Mouse (Mus musculus) cerebellum, adult 11-12 months (tissue): ENCODE data around the gene Nme9.

Source experiments
- DNase-seq: peaks from one replicate; pipeline ENCODE4 v3.0.0; 2022

Gene Nme9

GRCm38 (mm10) chr9:99451161-99451560, at the start of gene Nme9:
Gene Nme9, plus strand, starts transcription at chr9:99451475.
- DNase-seq = no peak

GRCm38 (mm10) chr9:99409280-99409679, 42.0 kb upstream of the Nme9 start:
- DNase-seq = no peak

DNA sequence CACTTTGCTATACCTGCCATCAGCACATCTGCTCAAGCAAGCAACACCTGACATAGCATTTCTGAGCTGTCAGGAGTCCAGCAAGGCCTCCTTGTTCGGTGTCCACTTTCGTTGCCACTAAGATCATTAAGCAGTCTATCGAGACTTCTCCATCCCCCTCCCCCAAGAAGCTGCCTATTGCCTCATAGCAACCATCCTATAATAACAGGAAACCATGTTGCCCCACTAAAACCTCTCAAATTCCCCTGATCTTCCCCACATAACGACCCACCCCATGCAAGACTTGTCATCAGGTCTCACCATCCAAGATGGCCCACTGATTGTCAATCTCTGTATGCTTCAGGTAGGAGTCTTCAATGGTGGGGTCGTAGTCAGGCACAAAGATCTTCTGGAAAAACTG, 40.2 kb upstream of the Nme9 start:
- DNase-seq = no peak

- no peak for DNase-seq
Observed at GRCm38 (mm10) chr9:99411785-99412184, 39.5 kb upstream of the Nme9 start.

DNA sequence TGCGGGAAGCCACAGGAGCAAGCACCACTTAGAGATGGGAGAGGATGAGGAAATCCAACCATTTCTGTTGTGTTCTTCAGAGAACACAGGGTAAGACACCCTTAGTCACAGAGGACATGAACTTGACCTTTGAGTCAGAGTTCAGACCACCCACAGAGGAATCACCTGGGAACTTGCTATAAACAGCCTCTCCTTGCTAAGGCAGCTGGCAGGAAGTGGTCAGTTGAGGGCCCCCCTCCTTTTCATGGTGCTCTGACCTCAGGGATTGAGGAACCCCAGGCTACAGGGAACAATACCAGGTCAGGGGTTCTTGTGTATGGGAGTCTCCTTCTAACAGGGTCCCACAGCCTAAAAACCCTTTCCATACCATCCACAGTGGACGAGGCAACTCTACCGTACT, 34.5 kb upstream of the Nme9 start:
- no peak for DNase-seq

DNA sequence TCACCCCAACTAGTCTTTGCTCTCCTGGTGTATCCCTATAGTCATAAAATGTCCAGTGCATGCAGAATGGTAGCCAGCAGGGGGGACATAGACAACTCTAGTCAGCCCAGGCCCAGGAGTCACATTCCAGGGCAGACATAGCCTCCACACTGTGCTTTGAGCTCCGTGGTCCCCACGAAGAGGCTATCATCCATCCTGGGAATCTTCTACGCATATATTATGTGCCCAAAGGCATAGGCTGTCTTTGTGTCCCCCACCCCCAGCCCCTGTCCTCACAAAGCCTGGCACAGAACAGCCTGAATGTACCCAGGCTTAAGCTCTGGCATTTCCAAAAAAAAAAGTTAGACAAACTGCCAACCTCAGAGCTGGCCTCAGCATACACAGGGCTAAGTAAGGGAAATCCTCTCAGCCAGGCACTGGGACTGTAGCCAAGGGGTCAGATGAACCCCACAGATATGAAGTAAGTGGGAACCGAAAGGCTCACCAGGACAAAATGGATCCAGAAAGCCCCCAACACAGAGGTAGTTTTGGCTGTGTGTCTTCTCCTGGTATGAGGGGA, 33.9 kb upstream of the Nme9 start:
- no peak for DNase-seq

DNA sequence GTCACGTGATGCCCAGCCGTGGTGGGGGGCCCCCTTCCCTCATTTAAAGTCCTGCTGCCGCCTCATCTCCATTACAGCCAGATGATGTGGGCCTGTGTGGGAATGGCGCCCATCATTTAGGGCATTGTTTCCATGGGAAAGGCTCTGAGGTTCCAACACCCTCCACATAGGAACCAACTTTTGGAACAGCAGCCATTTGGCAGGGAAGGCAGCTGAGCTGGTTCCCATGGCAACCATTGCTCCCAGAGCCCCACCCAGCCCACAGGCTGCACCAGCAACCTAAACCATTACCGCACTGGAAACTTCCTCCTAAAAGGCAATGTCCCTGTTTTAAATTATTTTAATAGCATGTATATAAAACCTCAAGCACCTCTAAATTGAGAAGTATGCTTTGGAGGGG, 32.9 kb upstream of the Nme9 start:
- peak; percentile 22 for DNase-seq

GRCm38 (mm10) chr9:99419951-99420701, 31.1 kb upstream of the Nme9 start:
- DNase-seq = no peak

DNA sequence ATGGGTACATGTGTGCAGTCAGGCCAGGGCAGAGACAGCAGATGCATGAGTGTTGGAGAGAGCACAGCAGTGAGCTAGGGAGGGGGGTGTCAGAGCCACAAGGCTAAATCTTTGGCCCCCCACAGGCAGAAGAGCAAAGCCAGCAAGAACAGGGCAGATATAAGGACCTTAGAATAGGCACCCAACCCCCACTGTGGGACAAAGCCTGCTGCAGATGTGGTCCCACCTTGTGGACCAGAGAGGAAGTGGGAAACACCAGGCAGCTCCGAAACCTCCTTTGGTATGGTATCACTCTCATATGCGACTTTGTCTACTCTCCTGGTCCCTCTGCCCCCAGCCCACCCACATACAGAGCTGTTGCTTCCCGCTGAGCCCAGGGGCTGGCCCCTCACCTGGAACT, 29.4 kb upstream of the Nme9 start:
- DNase-seq = no peak

DNA sequence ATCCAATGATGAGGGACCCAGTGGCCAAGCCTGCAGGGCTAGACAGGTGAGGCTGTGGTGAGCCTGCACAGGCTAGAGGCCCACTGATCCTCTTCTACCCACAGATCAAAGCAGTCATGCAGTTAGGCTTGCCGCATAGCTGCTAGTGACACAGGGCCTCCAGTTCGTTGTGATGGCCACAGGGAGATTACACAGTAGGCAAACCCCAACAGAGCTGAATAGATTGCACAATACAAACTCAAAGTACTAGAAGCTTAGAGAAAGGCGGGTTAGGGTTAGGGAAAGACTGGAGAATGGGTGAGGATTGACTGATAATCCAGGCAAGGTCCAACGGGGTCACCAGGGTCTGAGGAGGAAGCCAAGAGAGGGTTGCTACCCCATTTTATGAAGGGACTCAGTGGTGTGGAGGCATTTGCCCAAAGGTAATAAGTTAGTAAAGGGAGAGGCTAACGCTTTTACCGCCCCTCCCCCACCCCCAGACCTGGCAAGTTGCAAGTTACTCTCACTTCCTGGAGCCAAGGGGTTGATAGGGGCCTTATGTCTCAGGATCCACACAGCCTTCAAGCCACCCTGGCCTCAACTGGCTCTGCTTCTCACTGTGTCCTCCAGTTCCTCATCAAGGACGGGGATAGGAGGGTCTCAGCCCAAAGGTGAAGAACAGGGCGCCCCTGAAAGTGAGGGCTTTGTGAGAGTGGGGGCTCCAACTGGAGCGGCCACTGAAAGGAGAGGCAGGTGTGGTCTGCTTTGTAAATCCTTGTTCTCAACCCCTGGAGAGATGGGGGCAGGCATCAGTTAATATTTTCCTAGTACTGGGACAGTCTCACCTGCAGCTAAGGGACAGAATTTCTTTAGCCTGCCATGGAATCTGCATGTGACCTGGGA, 27.3 kb upstream of the Nme9 start:
- no peak for DNase-seq

DNA sequence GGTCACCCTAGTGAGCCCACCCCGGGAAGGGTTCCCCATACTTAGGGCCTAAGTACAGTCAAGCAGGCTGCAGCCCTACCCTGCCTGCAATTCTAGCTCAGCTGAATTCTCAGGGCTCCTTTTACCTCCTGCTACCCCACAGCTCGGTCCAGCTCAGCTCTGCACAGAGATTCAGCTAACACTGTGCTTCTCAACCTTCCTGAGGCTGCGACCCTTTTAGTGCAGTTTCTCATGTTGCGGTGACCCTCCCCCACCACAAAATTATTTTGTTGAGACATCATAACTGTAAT, 26.8 kb upstream of the Nme9 start:
- DNase-seq = no peak

DNA sequence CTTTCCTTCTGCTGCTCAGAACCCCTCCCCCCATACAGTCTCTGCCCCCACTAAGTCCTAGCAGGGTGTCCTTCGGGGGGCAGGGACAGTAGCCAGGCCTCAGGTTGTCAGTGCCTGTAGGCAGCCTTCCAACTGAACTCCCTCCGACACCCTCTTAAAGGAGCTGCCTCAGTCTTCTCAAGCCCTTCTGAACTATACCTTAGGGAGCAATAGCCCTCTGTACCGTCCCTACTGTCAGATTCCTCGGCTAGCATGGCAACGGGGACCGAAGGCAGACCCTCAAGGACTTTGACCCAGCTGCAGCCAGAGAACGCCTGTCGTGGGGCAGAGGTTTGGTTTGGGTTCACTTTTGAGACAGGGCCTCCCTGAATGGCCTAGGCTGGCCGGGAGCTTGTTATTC, 26.0 kb upstream of the Nme9 start:
- no peak for DNase-seq

GRCm38 (mm10) chr9:99428601-99429331, 22.5 kb upstream of the Nme9 start:
- DNase-seq = no peak

- no peak for DNase-seq
Observed at GRCm38 (mm10) chr9:99429845-99430244, 21.4 kb upstream of the Nme9 start.

- no peak for DNase-seq
Observed at GRCm38 (mm10) chr9:99430806-99431205, 20.5 kb upstream of the Nme9 start.

- DNase-seq = no peak
Observed at GRCm38 (mm10) chr9:99431346-99431745, 19.9 kb upstream of the Nme9 start.

GRCm38 (mm10) chr9:99431963-99432362, 19.3 kb upstream of the Nme9 start:
- DNase-seq = peak; percentile 58

DNA sequence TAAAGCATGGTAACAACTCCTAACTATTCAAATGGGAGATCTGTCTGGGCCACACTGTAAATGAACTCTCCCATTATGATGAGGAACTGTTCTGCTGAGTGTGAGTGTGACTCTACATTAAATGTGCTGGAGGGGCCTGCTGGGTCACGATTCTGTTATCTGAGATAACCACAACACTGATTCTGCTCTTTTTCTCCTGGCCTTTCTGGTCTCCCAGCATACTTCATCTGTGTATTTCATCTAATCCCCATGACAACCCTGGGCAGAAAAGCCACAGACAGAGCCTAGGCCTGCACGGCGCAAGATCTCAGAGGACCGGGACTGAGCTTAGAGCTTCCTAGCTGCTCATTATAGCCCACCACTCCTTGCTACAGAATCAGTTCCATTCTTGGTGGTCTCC, 18.8 kb upstream of the Nme9 start:
- DNase-seq = no peak

DNA sequence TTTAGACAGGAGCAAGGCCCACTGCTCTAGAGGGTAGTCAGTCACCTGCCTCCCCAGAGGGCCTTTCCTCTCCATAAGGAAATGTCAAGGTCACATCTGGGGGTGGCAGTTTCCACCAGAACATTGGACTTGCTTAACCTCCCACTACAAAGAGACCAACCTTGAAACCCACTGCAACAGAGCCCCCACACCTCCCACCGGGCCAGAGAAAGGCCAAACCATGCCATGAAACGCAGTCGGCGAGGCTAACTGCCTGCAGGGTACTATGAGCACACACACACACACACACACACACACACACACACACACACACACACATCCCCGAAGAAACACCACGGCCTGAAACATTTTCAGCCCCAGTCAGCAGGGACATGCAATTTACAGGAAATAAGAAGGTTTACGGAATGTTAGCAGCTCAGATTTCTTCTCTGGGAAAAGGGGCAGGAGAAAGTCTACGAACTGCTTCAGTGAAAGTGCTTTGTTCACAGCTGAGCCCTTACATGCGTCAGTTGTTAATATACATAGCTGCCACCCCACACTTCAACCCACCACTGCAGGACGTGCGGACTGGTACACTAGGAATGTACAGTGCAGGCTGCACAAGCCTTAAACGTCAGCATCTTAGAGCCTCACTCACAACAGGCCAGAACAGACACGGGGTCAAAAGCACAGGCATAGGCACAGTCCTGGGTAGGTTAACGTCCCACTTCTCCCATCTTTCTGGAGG, 16.2 kb upstream of the Nme9 start:
- DNase-seq = peak; percentile 21

DNA sequence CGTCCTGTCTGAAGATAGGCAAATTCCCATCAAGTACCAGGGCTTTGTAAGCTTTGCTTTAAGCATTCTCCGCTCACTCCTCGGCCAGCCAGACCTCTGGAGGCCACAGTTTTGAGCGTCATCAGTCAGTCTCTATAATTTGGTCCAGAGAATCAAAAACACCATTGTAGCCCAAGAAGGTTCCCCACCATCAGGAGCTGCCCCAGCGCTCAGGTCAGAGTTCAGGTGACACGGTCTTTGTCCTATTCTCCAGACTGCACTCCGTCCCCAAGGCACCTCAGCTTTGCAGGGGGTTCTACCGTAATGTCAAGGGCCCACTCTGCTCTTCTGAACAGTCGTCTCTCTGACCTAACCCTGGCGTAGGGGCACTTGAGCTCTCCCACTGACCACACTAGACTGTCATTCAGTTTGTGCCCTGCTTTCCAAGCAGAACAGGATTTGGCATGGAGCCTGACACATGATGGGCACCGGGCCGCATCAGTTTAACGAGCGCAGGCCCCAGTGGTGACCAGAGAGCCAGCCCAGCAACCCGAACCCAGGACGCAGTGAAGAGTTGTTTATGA, 15.6 kb upstream of the Nme9 start:
- DNase-seq = peak; percentile 64

- peak; percentile 82 for DNase-seq
Observed at GRCm38 (mm10) chr9:99436182-99437030, 14.9 kb upstream of the Nme9 start.
